Mouse (Mus musculus) cortical plate, adult 2 months (tissue): ENCODE data around the gene Nhlrc2.
"Not testable (repeated sequence)": the region's sequence is repeated elsewhere in the genome, so short reads cannot be mapped to it uniquely, and the experiment has no call there.

ENCODE experiments used
- CTCF ChIP-seq: fragments of 200-500 bp; IDR thresholded peaks from 2 replicates; pipeline ENCODE4 v1.5.1; 2011; ENCODE audit warnings: mild to moderate bottlenecking, control low read depth, low read length; ENCODE audit not compliant: insufficient read depth; ENCODE audit errors: extremely low read depth
- POLR2A ChIP-seq: fragments of 200-500 bp; IDR thresholded peaks from 2 replicates; pipeline ENCODE4 v1.6.1; 2011; ENCODE audit warnings: mild to moderate bottlenecking, low read length, control low read depth; ENCODE audit not compliant: insufficient read depth; ENCODE audit errors: extremely low read depth

DNA sequence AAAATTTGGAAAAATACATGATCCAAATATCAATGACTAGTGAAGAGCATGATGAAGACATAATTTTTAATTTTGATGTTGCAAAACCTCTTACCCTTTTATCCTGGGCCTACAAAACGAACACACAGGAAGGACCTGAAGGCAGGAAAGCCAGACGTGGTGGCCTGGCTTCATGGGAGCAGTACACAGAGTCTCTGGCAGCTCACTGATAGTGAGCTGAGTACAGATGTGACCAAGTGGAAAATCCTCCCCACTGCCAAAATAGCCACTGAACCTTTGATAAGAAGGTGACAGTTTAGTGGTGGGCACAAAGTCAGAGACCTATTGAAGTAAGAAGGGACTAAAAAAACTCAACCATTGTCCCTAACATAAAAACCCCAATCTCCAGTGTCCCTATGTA is 34.5 kb upstream of the Nhlrc2 start:
- not testable (repeated sequence) for TF ChIP-seq POLR2A, CTCF
